Mouse (Mus musculus) olfactory bulb, adult 2 months (tissue): Measurements from ENCODE around the gene Gm6096.

ENCODE experiments used
- CTCF ChIP-seq: fragments of 200-500 bp; IDR thresholded peaks from 2 replicates; pipeline ENCODE4 v1.5.1; 2012; ENCODE audit warnings: low read depth, mild to moderate bottlenecking, low read length, moderate library complexity; ENCODE audit not compliant: insufficient read depth
- POLR2A ChIP-seq: fragments of 200-500 bp; IDR thresholded peaks from 2 replicates; pipeline ENCODE4 v1.6.1; 2012; ENCODE audit warnings: mild to moderate bottlenecking, low read depth, low read length, moderate library complexity; ENCODE audit not compliant: insufficient read depth

DNA sequence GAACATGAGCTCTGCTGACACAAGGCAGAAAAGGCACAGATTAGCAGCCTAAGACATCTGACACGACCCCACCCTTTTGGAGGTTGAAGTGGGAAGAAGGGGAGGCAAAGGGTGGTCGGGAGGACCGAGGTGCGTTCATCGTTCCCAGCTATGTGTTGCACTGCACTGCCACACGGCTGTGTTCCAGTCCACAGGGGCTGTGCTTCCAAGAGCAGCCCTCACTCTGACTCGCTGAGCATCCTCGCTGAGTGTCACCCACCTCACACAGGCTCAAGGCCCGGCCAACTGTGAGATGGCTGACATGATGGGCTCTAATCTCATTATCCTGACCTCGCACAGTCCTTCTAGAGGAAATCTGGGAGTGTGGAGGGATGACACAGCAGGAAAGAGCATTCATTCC, 34.4 kb upstream of the Gm6096 start:
- TF ChIP-seq CTCF (no peak), POLR2A (no peak)
